Mouse (Mus musculus) olfactory bulb, adult 2 months (tissue): ENCODE data around the gene Srsf3.

Source experiments
- CTCF ChIP-seq: fragments of 200-500 bp; IDR thresholded peaks from 2 replicates; pipeline ENCODE4 v1.5.1; 2012; ENCODE audit warnings: low read depth, mild to moderate bottlenecking, low read length, moderate library complexity; ENCODE audit not compliant: insufficient read depth
- POLR2A ChIP-seq: fragments of 200-500 bp; IDR thresholded peaks from 2 replicates; pipeline ENCODE4 v1.6.1; 2012; ENCODE audit warnings: mild to moderate bottlenecking, low read depth, low read length, moderate library complexity; ENCODE audit not compliant: insufficient read depth

GRCm38 (mm10) chr17:29018292-29018984 is 14.0 kb upstream of the Srsf3 start:
- TF ChIP-seq POLR2A (no peak), CTCF (no peak)
